Mouse (Mus musculus) ES-E14 (cell line): ENCODE measurements at regions not wholly inside any gene's neighbourhood (a gene's known extent, or its start where the extent isn't known, plus 50 kb on each side); places are given as distances from the start of the nearest gene placed in this dataset.

Experiments used
- DNase-seq: peaks from one replicate; pipeline ENCODE4 v3.0.0-alpha.2; 2013; ENCODE audit warnings: low read depth, low spot score
- H3K27ac ChIP-seq: 2 replicates; pipeline ENCODE4 v1.5.1; 2012; ENCODE audit warnings: low read depth, mild to moderate bottlenecking, low read length, moderate library complexity, mixed read lengths; ENCODE audit not compliant: poor library complexity, insufficient read depth, severe bottlenecking
- H3K36me3 ChIP-seq: 2 replicates; pipeline ENCODE4 v1.6.1; 2012; ENCODE audit warnings: mild to moderate bottlenecking, low read length, moderate library complexity, mixed read lengths; ENCODE audit not compliant: control insufficient read depth, poor library complexity, insufficient read depth, severe bottlenecking
- H3K4me1 ChIP-seq, 2 experiments: fragments of 150-350 bp in 1 of 2; sonication (generic) in 1 of 2; 2 replicates each; pipeline ENCODE4 v1.6.1; 2012; ENCODE audit warnings: low read length in 2 of 2, mild to moderate bottlenecking in 1 of 2, mixed read lengths in 1 of 2; ENCODE audit not compliant: control insufficient read depth in 2 of 2, insufficient read depth in 2 of 2, poor library complexity in 1 of 2
- H3K4me3 ChIP-seq, 2 experiments: fragments of 150-350 bp in 1 of 2; sonication (generic) in 1 of 2; 2 replicates each; pipeline ENCODE4 v1.5.1; 2012; ENCODE audit warnings: low read length in 2 of 2, low read depth in 1 of 2, mild to moderate bottlenecking in 1 of 2, mixed read lengths in 1 of 2; ENCODE audit not compliant: insufficient read depth in 1 of 2, poor library complexity in 1 of 2, severe bottlenecking in 1 of 2
- H3K9ac ChIP-seq: 2 replicates; pipeline ENCODE4 v1.6.1; 2012; ENCODE audit warnings: low read depth, mild to moderate bottlenecking, low read length, mixed read lengths; ENCODE audit not compliant: poor library complexity, insufficient read depth, severe bottlenecking
- H3K9me3 ChIP-seq: fragments of 150-350 bp; sonication (generic); 2 replicates; pipeline ENCODE4 v1.6.1; 2012; ENCODE audit warnings: low read depth, mild to moderate bottlenecking, low read length; ENCODE audit not compliant: control insufficient read depth, insufficient read depth
- CHD2 ChIP-seq: IDR thresholded peaks from 2 replicates; pipeline ENCODE4 v1.6.1; 2014; ENCODE audit warnings: mild to moderate bottlenecking, low read depth, low read length, inconsistent platforms
- HCFC1 ChIP-seq: IDR thresholded peaks from 2 replicates; pipeline ENCODE4 v1.6.1; 2012; ENCODE audit warnings: low read length, inconsistent platforms, borderline replicate concordance; ENCODE audit not compliant: insufficient read depth
- MAFK ChIP-seq: IDR thresholded peaks from 2 replicates; pipeline ENCODE4 v1.6.1; 2014; ENCODE audit warnings: mild to moderate bottlenecking, low read depth, low read length, inconsistent platforms; ENCODE audit not compliant: insufficient read depth
- ZC3H11A ChIP-seq: IDR thresholded peaks from 2 replicates; pipeline ENCODE4 v1.6.1; 2012; ENCODE audit warnings: low read depth, mild to moderate bottlenecking, inconsistent platforms, low read length, borderline replicate concordance
- ZNF384 ChIP-seq: IDR thresholded peaks from 2 replicates; pipeline ENCODE4 v1.6.1; 2012; ENCODE audit warnings: low read depth, low read length, inconsistent platforms
- in situ Hi-C, 2 experiments: fragments of 600-800 bp; cut with MboI; formaldehyde crosslinking; loops; one replicate each; pipeline ENCODE4 v1.15.1; 2025; ENCODE audit warnings: low sequenced_read_pairs in 2 of 2, inconsistent platforms in 1 of 2; ENCODE audit not compliant: unreplicated experiment in 2 of 2

GRCm38 (mm10) chr15:67907034-67907433 is 1406.3 kb upstream of the Lrrc6 start:
- H3K9ac ChIP-seq = no peak overlapping the region
- no peaks in the 10 kb centered on the region for H3K4me1 ChIP-seq
- no peak for DNase-seq
- H3K27ac ChIP-seq = no peak overlapping the region
- no peak overlapping the region for H3K4me3 ChIP-seq
- in situ Hi-C loops = no loop called here
- H3K9me3 ChIP-seq = no peaks in the 10 kb centered on the region
- TF ChIP-seq ZC3H11A = no peak
- TF ChIP-seq HCFC1 = no peak
- no peak for TF ChIP-seq MAFK
- no peak for TF ChIP-seq CHD2
- TF ChIP-seq ZNF384 = no peak
- no peaks in the 10 kb centered on the region for H3K36me3 ChIP-seq

- Histone ChIP-seq H3K9ac (no peak overlapping the region), H3K4me1 (no peaks in the 10 kb centered on the region), H3K4me3 (no peak overlapping the region), H3K9me3 (no peaks in the 10 kb centered on the region), H3K27ac (no peak overlapping the region), H3K36me3 (no peaks in the 10 kb centered on the region)
- in situ Hi-C loops = no loop called here
- TF ChIP-seq ZNF384 (no peak), MAFK (no peak), ZC3H11A (no peak), CHD2 (no peak), HCFC1 (no peak)
- no peak for DNase-seq
Measured at GRCm38 (mm10) chr15:67905279-67905678, 1404.6 kb upstream of the Lrrc6 start.

- Histone ChIP-seq H3K36me3 (no peaks in the 10 kb centered on the region), H3K4me1 (no peaks in the 10 kb centered on the region), H3K27ac (no peak overlapping the region), H3K4me3 (no peak overlapping the region), H3K9me3 (no peaks in the 10 kb centered on the region), H3K9ac (no peak overlapping the region)
- in situ Hi-C loops = no loop called here
- no peak for DNase-seq
- TF ChIP-seq ZNF384 = no peak
- TF ChIP-seq MAFK = no peak
- TF ChIP-seq HCFC1 = no peak
- no peak for TF ChIP-seq CHD2
- TF ChIP-seq ZC3H11A = no peak
Measured at GRCm38 (mm10) chr15:67904646-67905045, 1403.9 kb upstream of the Lrrc6 start.

GRCm38 (mm10) chr15:67902982-67903381 is 1402.3 kb upstream of the Lrrc6 start:
- no peak for DNase-seq
- H3K36me3 ChIP-seq = no peaks in the 10 kb centered on the region
- H3K27ac ChIP-seq = no peak overlapping the region
- no peaks in the 10 kb centered on the region for H3K4me1 ChIP-seq
- in situ Hi-C loops = no loop called here
- no peak overlapping the region for H3K9ac ChIP-seq
- no peaks in the 10 kb centered on the region for H3K9me3 ChIP-seq
- TF ChIP-seq CHD2 (no peak), MAFK (no peak), HCFC1 (no peak), ZNF384 (no peak), ZC3H11A (no peak)
- no peak overlapping the region for H3K4me3 ChIP-seq

GRCm38 (mm10) chr15:67901191-67901601 is 1400.5 kb upstream of the Lrrc6 start:
- DNase-seq = no peak
- Histone ChIP-seq H3K36me3 (no peaks in the 10 kb centered on the region), H3K4me1 (no peaks in the 10 kb centered on the region), H3K9ac (no peak overlapping the region), H3K9me3 (no peaks in the 10 kb centered on the region), H3K27ac (no peak overlapping the region), H3K4me3 (no peak overlapping the region)
- in situ Hi-C loops = no loop called here
- TF ChIP-seq ZC3H11A (no peak), ZNF384 (no peak), CHD2 (no peak), MAFK (no peak), HCFC1 (no peak)
